Mouse (Mus musculus) small intestine, adult 2 months (tissue): ENCODE results near the gene Pold1. TPM values are rescaled to one million over a fixed set of nuclear protein-coding genes. Genes with fewer than 3 reads are reported as not detected.

Experiments
- H3K27ac ChIP-seq: fragments of 200-500 bp; 2 replicates; pipeline ENCODE4 v1.5.1; 2012; ENCODE audit warnings: low read depth, low read length, control low read depth, inconsistent platforms; ENCODE audit not compliant: insufficient read depth
- H3K27me3 ChIP-seq: fragments of 200-500 bp; 2 replicates; pipeline ENCODE4 v1.6.1; 2012; ENCODE audit warnings: mild to moderate bottlenecking, moderate library complexity, low read length, inconsistent platforms; ENCODE audit not compliant: control insufficient read depth, insufficient read depth
- H3K36me3 ChIP-seq: fragments of 200-500 bp; 2 replicates; pipeline ENCODE4 v1.6.1; 2012; ENCODE audit warnings: mild to moderate bottlenecking, low read length, control low read depth, inconsistent platforms; ENCODE audit not compliant: control insufficient read depth, insufficient read depth
- H3K4me1 ChIP-seq: fragments of 200-500 bp; 2 replicates; pipeline ENCODE4 v1.6.1; 2012; ENCODE audit warnings: low read length, inconsistent platforms, mixed read lengths; ENCODE audit not compliant: control insufficient read depth, insufficient read depth, insufficient read length
- H3K4me3 ChIP-seq: fragments of 200-500 bp; 2 replicates; pipeline ENCODE4 v1.5.1; 2012; ENCODE audit warnings: low read depth, mild to moderate bottlenecking, control low read depth, inconsistent platforms, low read length, moderate library complexity
- CTCF ChIP-seq: fragments of 200-500 bp; IDR thresholded peaks from 2 replicates; pipeline ENCODE4 v1.5.1; 2012; ENCODE audit warnings: low read depth, mild to moderate bottlenecking, control low read depth, inconsistent platforms, low read length, moderate library complexity, mixed read lengths; ENCODE audit not compliant: insufficient replicate concordance, insufficient read length; ENCODE audit errors: extremely low read depth
- POLR2A ChIP-seq: fragments of 200-500 bp; IDR thresholded peaks from 2 replicates; pipeline ENCODE4 v1.6.1; 2012; ENCODE audit warnings: low read depth, mild to moderate bottlenecking, control low read depth, inconsistent platforms, low read length, moderate library complexity
- WGBS: fragments of 180-500 bp; shearing (Covaris S2); methylation state at CpG from one replicate; pipeline ENCODE4 v1.1.7; 2018; 5-methylcytosine and 5-hydroxymethylcytosine counted together
- polyA plus RNA-seq: library from polyadenylated mRNA; depleted of rRNA; stranded (reverse); fragments of >200 nt; gene quantifications from 2 replicates; pipeline ENCODE4 v1.2.3, GENCODE M21; 2012

Pold1 gene
- polyA plus RNA-seq, 1 experiment = 46.9 TPM

- peaks cover 10% of the 10 kb centered on the region; the same call in 1 of the 2 replicates for H3K4me1 ChIP-seq
- H3K27me3 ChIP-seq = no peaks in the 10 kb centered on the region
- no peak overlapping the region for H3K27ac ChIP-seq
- H3K4me3 ChIP-seq = peak overlapping the region; percentile 31; the same call in 1 of the 2 replicates
- TF ChIP-seq POLR2A (no peak), CTCF (no peak)
- WGBS = 64% methylated on average over 5 of the region's 5 CpGs
- H3K36me3 ChIP-seq = peaks cover 2% of the 10 kb centered on the region; the same call in 1 of the 2 replicates
Measured at GRCm38 (mm10) chr7:44531207-44531606, 17.4 kb downstream of the Pold1 start.

- no peaks in the 10 kb centered on the region for H3K27me3 ChIP-seq
- TF ChIP-seq POLR2A = no peak
- TF ChIP-seq CTCF = no peak
Measured at GRCm38 (mm10) chr7:44530507-44530906, 18.1 kb downstream of the Pold1 start.

GRCm38 (mm10) chr7:44529518-44529917 lies 19.1 kb downstream of the Pold1 start:
- Histone ChIP-seq H3K27me3 (no peaks in the 10 kb centered on the region), H3K4me3 (no peak overlapping the region), H3K4me1 (peaks cover 15% of the 10 kb centered on the region), H3K27ac (no peak overlapping the region), H3K36me3 (no peaks in the 10 kb centered on the region; the same call in 1 of the 2 replicates)
- TF ChIP-seq POLR2A = no peak
- TF ChIP-seq CTCF = no peak
- WGBS = 75% methylated on average over 5 of the region's 5 CpGs

More at GRCm38 (mm10) chr7:44530507-44530906, 18.1 kb downstream of the Pold1 start:
- WGBS = 78% methylated on average over 3 of the region's 3 CpGs
- H3K27ac ChIP-seq = no peak overlapping the region
- no peak overlapping the region for H3K4me3 ChIP-seq
- no peaks in the 10 kb centered on the region; the same call in 1 of the 2 replicates for H3K36me3 ChIP-seq
- peaks cover 11% of the 10 kb centered on the region for H3K4me1 ChIP-seq

- TF ChIP-seq CTCF = peak; percentile 83
- TF ChIP-seq POLR2A = peak; percentile 25
- H3K27me3 ChIP-seq = no peaks in the 10 kb centered on the region
- peak overlapping the region; percentile 63 for H3K4me3 ChIP-seq
- H3K4me1 ChIP-seq = peaks cover 17% of the 10 kb centered on the region
- WGBS = 5% methylated on average over 40 of the region's 40 CpGs
- H3K36me3 ChIP-seq = no peaks in the 10 kb centered on the region
- H3K27ac ChIP-seq = peak overlapping the region; percentile 67
Measured at GRCm38 (mm10) chr7:44527483-44528398, 20.9 kb downstream of the Pold1 start.

GRCm38 (mm10) chr7:44526414-44527154 lies 22.1 kb downstream of the Pold1 start:
- no peak overlapping the region; the same call in 1 of the 2 replicates for H3K27ac ChIP-seq
- WGBS = 89% methylated on average over 14 of the region's 14 CpGs
- TF ChIP-seq CTCF (no peak), POLR2A (no peak)

GRCm38 (mm10) chr7:44525126-44525832 lies 23.4 kb downstream of the Pold1 start:
- H3K27ac ChIP-seq = peak overlapping the region; percentile 67

More at GRCm38 (mm10) chr7:44526414-44527154, 22.1 kb downstream of the Pold1 start:
- Histone ChIP-seq H3K27me3 (no peaks in the 10 kb centered on the region), H3K4me1 (peaks cover 12% of the 10 kb centered on the region), H3K36me3 (no peaks in the 10 kb centered on the region), H3K4me3 (no peak overlapping the region)

More at GRCm38 (mm10) chr7:44525126-44525832, 23.4 kb downstream of the Pold1 start:
- TF ChIP-seq CTCF (no peak), POLR2A (no peak)
- Histone ChIP-seq H3K27me3 (no peaks in the 10 kb centered on the region), H3K36me3 (no peaks in the 10 kb centered on the region), H3K4me1 (peaks cover 12% of the 10 kb centered on the region), H3K4me3 (peak overlapping the region; percentile 35)
- WGBS = 4% methylated on average over 22 of the region's 22 CpGs
